Comparison of ENCODE assay signal across 18 mouse cellular contexts in genomic region chr10:40346776-40347403, GRCm38 (mm10).
"Had no signal": no experiment of that assay in that cellular context is flagged by ENCODE, and none has a peak within 500 bp of the region (broad histone marks: within the 10 kb centered on the region; RNA-seq: fewer than 3 reads in every experiment).

No protein-coding gene starts in this region.

- H3K36me3 ChIP-seq: kidney, embryonic 15.5 days; midbrain, embryonic 12.5 days; midbrain, embryonic 15.5 days; neural tube, embryonic 12.5 days; neural tube, embryonic 15.5 days had no signal

- H3K27me3 ChIP-seq: kidney, embryonic 15.5 days; midbrain, embryonic 12.5 days; midbrain, embryonic 15.5 days; neural tube, embryonic 12.5 days; neural tube, embryonic 15.5 days had no signal

- H3K27ac ChIP-seq: kidney, embryonic 15.5 days; left cerebral cortex, adult 2 months; midbrain, embryonic 15.5 days; neural tube, embryonic 12.5 days; neural tube, embryonic 15.5 days; stomach, postnatal 0 days had no signal

- H3K9me3 ChIP-seq: kidney, embryonic 15.5 days; midbrain, embryonic 12.5 days; midbrain, embryonic 15.5 days; neural tube, embryonic 12.5 days; neural tube, embryonic 15.5 days had no signal

- ATAC-seq: intestine, postnatal 0 days; lung, postnatal 0 days; midbrain, embryonic 15.5 days had no signal

- DNase-seq: kidney, postnatal 10 days; kidney, postnatal 36 days; layer of hippocampus, postnatal 36 days; lung, embryonic 14.5 days; right cerebral cortex, adult 18-20 months; right cerebral cortex, postnatal 14 days; right cerebral cortex, postnatal 4 days; thymus, adult 2 months; thymus, postnatal 14 days had no signal

- H3K4me3 ChIP-seq: left cerebral cortex, adult 2 months; midbrain, embryonic 12.5 days; midbrain, embryonic 15.5 days; neural tube, embryonic 12.5 days had no signal

- H3K9ac ChIP-seq: kidney, embryonic 15.5 days; lung, embryonic 14.5 days; midbrain, embryonic 12.5 days; midbrain, embryonic 15.5 days; neural tube, embryonic 12.5 days; neural tube, embryonic 15.5 days had no signal

- H3K4me2 ChIP-seq: midbrain, embryonic 12.5 days had no signal
